Mouse (Mus musculus): ENCODE data around the gene Arhgap19.

DNA sequence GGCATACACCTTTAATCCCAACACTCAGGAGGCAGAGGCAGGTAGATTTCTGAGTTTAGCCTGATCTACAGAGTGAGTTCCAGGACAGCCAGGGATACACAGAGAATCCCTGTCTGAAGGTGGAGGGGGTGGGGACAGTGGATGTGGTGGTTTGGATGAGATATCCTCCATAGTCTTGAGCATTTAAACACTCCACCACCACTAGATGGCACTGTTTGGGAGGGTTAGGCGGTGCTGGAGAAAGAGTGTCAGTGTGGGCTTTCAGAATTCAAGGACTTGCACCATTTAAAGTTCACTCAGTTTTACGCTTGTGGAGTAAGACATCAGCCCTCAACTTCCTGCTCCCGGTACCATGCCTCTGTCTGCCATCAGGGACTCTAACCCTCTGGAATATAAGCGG lies 4.0 kb upstream of the Arhgap19 start:
- TF ChIP-seq CTCF (IDR thresholded peaks at IDR 0.05; ENCODE audit: insufficient read depth, low read depth, low read length) (no peak), POLR2A (IDR thresholded peaks at IDR 0.05; ENCODE audit: insufficient read depth, low read depth, low read length) (no peak)
